ENCODE assay signal across 8 mouse cellular contexts in the genomic region with DNA sequence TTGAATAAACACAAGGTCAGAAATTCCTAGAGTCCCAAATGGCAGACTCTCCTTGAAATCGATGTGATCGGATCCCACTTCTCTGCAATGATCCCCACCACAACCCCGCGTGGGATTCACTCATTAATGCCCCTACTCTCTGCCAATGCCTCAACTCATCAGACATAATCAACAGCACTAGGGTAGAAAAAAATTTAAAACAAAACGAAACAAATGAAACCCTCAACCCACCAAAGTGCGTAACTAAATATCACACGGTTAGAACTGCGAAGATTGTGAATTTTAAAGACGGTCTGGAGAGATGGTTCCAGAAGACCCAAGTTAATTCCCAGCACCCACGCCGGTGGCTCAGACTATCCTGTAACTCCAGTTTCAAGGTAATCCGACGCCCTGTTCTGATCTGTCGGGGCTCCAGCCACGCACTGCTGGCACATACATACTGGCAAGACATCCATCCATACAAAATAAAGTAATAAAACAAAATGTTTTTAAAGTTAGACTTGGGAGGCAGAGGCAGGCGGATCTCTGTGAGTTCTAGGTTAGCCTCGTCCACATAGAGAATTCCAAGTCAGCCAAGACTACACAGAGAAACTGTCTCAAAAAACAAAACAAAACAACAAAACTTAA. TPM values are rescaled to one million over a fixed set of nuclear protein-coding genes. Genes with fewer than 3 reads are reported as not detected.
DNase-seq lines count a peak whose midpoint lies in the region; ATAC-seq lines count a peak whose summit lies in the region.

No protein-coding gene starts in this region.

- peaks cover 4% of the 10 kb centered on the region for H3K4me1 ChIP-seq in lung, embryonic 16.5 days (replicated peaks; ENCODE audit: control insufficient read depth, insufficient read depth, low read length)
- H3K4me1 ChIP-seq in embryonic facial prominence, embryonic 12.5 days: peaks cover 16% of the 10 kb centered on the region
- H3K4me1 ChIP-seq in intestine, embryonic 15.5 days (replicated peaks): 0 out of 2 replicates have a peak, but pooled peaks cover 5% of the 10 kb centered on the region
- peaks cover 16% of the 10 kb centered on the region for H3K4me1 ChIP-seq in neural tube, embryonic 13.5 days (replicated peaks)

- H3K36me3 ChIP-seq in lung, embryonic 16.5 days (ENCODE audit: control insufficient read depth, insufficient read depth, low read length): 0 out of 2 replicates have a peak, but pooled peaks cover 2% of the 10 kb centered on the region
- H3K36me3 ChIP-seq in embryonic facial prominence, embryonic 12.5 days: peaks cover 9% of the 10 kb centered on the region; the same call in 1 of the 2 replicates
- H3K36me3 ChIP-seq in intestine, embryonic 15.5 days: 0 out of 2 replicates have a peak, but pooled peaks cover 2% of the 10 kb centered on the region
- peaks cover 8% of the 10 kb centered on the region; the same call in 1 of the 2 replicates for H3K36me3 ChIP-seq in neural tube, embryonic 13.5 days

- no peaks in the 10 kb centered on the region for H3K9me3 ChIP-seq in lung, embryonic 16.5 days (ENCODE audit: control insufficient read depth, low read length)
- no peaks in the 10 kb centered on the region for H3K9me3 ChIP-seq in embryonic facial prominence, embryonic 12.5 days
- H3K9me3 ChIP-seq in intestine, embryonic 15.5 days: no peaks in the 10 kb centered on the region
- no peaks in the 10 kb centered on the region for H3K9me3 ChIP-seq in neural tube, embryonic 13.5 days

- H3K4me3 ChIP-seq in lung, embryonic 16.5 days (ENCODE audit: low read length): peak overlapping the region; percentile 95
- H3K4me3 ChIP-seq in embryonic facial prominence, embryonic 12.5 days: peak overlapping the region; percentile 59
- H3K4me3 ChIP-seq in intestine, embryonic 15.5 days (replicated peaks): peak overlapping the region; percentile 81
- peak overlapping the region; percentile 74 for H3K4me3 ChIP-seq in neural tube, embryonic 13.5 days

- WGBS in lung, embryonic 16.5 days: 60% methylated on average over 17 of the region's 17 CpGs
- 61% methylated on average over 17 of the region's 17 CpGs for WGBS in embryonic facial prominence, embryonic 12.5 days
- WGBS in intestine, embryonic 15.5 days: 64% methylated on average over 17 of the region's 17 CpGs
- 66% methylated on average over 17 of the region's 17 CpGs for WGBS in neural tube, embryonic 13.5 days

- peak overlapping the region; percentile 76 for H3K4me2 ChIP-seq in lung, embryonic 16.5 days (ENCODE audit: low read depth, low read length)
- peak overlapping the region; percentile 52 for H3K4me2 ChIP-seq in embryonic facial prominence, embryonic 12.5 days (replicated peaks)
- peak overlapping the region; percentile 79 for H3K4me2 ChIP-seq in intestine, embryonic 15.5 days (replicated peaks)
- peak overlapping the region; percentile 56 for H3K4me2 ChIP-seq in neural tube, embryonic 13.5 days

- DNase-seq in lung, postnatal 14 days: no peak
- DNase-seq in right cerebral cortex, postnatal 10 days (ENCODE audit: low spot score in 2 of 2): no peak
- no peak for DNase-seq in layer of hippocampus, adult 9-11 months
- DNase-seq in layer of hippocampus, postnatal 36 days: no peak

- ATAC-seq in lung, embryonic 16.5 days (ENCODE audit: low read depth): no peak
- no peak for ATAC-seq in embryonic facial prominence, embryonic 12.5 days (ENCODE audit: insufficient number of reproducible peaks, insufficient read depth, low FRiP score, low TSS enrichment)
- peak; percentile 9; the same call in 1 of the 2 replicates for ATAC-seq in intestine, embryonic 15.5 days
- ATAC-seq in neural tube, embryonic 13.5 days (ENCODE audit: low read depth): no peak

- H3K27me3 ChIP-seq in lung, embryonic 16.5 days (ENCODE audit: control insufficient read depth, insufficient read depth, low read depth, low read length): no peaks in the 10 kb centered on the region
- no peaks in the 10 kb centered on the region for H3K27me3 ChIP-seq in embryonic facial prominence, embryonic 12.5 days
- H3K27me3 ChIP-seq in intestine, embryonic 15.5 days (replicated peaks): no peaks in the 10 kb centered on the region
- H3K27me3 ChIP-seq in neural tube, embryonic 13.5 days: no peaks in the 10 kb centered on the region

- peak overlapping the region; percentile 99 for H3K9ac ChIP-seq in lung, embryonic 16.5 days (ENCODE audit: low read length)
- peak overlapping the region; percentile 70 for H3K9ac ChIP-seq in embryonic facial prominence, embryonic 12.5 days
- peak overlapping the region; percentile 90 for H3K9ac ChIP-seq in intestine, embryonic 15.5 days
- H3K9ac ChIP-seq in neural tube, embryonic 13.5 days: peak overlapping the region; percentile 94

- no peak overlapping the region for H3K27ac ChIP-seq in lung, embryonic 16.5 days (ENCODE audit: low read length)
- no peak overlapping the region for H3K27ac ChIP-seq in embryonic facial prominence, embryonic 12.5 days
- H3K27ac ChIP-seq in intestine, embryonic 15.5 days: no peak overlapping the region
- no peak overlapping the region for H3K27ac ChIP-seq in neural tube, embryonic 13.5 days (replicated peaks)

RNA-seq across cellular contexts. Expression of gene Arl14ep, which starts 0.8 kb away (rescaled TPM):
- polyA plus RNA-seq in lung, embryonic 16.5 days (2015; fragmentation: Nextera tagmentation; extraction: Ambion mirVana): 39.8 and 43.7 TPM in 2 replicates
- polyA plus RNA-seq in embryonic facial prominence, embryonic 12.5 days (2016; fragmentation: Nextera tagmentation; extraction: Ambion mirVana): 62.4 and 65.2 TPM in 2 replicates
- 29.0 and 32.0 TPM in 2 replicates for polyA plus RNA-seq in intestine, embryonic 15.5 days (2015; fragmentation: Nextera tagmentation; extraction: Ambion mirVana)
- polyA plus RNA-seq in neural tube, embryonic 13.5 days (2015; fragmentation: Nextera tagmentation; extraction: Ambion mirVana): 40.1 and 40.2 TPM in 2 replicates
- 10 to 100 TPM; 52.8 to 53.5 TPM for total RNA-seq in layer of hippocampus, postnatal 36 days (2021)
